Mouse (Mus musculus): Measurements from ENCODE around the gene Micu1. TPM values are rescaled to one million over a fixed set of nuclear protein-coding genes. Genes with fewer than 3 reads are reported as not detected.
A peak's percentile ranks its signal among the peaks of the same experiment; 100 is the strongest.
"Not testable (repeated sequence)": the region's sequence is repeated elsewhere in the genome, so short reads cannot be mapped to it uniquely, and the experiment has no call there.

Gene Micu1
- total RNA-seq, 1 experiment from 2014 or later, result 32.8 TPM

- peak; percentile 84 for ATAC-seq (replicated peaks; ENCODE audit: insufficient number of reproducible peaks, low FRiP score, low TSS enrichment, poor library complexity, severe bottlenecking)
These were observed 162.8 kb downstream of the Micu1 start for GRCm38 (mm10) chr10:59864884-59865726.

GRCm38 (mm10) chr10:59868266-59868665 lies 166.0 kb downstream of the Micu1 start:
- ATAC-seq (replicated peaks; ENCODE audit: insufficient number of reproducible peaks, low FRiP score, low TSS enrichment, poor library complexity, severe bottlenecking), result no peak

GRCm38 (mm10) chr10:59870038-59870437 lies 167.8 kb downstream of the Micu1 start:
- no peak for ATAC-seq (replicated peaks; ENCODE audit: insufficient number of reproducible peaks, low FRiP score, low TSS enrichment, poor library complexity, severe bottlenecking)

GRCm38 (mm10) chr10:59872651-59873050 lies 170.4 kb downstream of the Micu1 start:
- not testable (repeated sequence) for ATAC-seq (replicated peaks; ENCODE audit: insufficient number of reproducible peaks, low FRiP score, low TSS enrichment, poor library complexity, severe bottlenecking)

- no peak for ATAC-seq (replicated peaks; ENCODE audit: insufficient number of reproducible peaks, low FRiP score, low TSS enrichment, poor library complexity, severe bottlenecking)
These were observed 170.9 kb downstream of the Micu1 start for GRCm38 (mm10) chr10:59873206-59873605.

- no peak for ATAC-seq (replicated peaks; ENCODE audit: insufficient number of reproducible peaks, low FRiP score, low TSS enrichment, poor library complexity, severe bottlenecking)
These were observed 171.3 kb downstream of the Micu1 start for GRCm38 (mm10) chr10:59873613-59874012.

GRCm38 (mm10) chr10:59875396-59875795 lies 173.1 kb downstream of the Micu1 start:
- ATAC-seq (replicated peaks; ENCODE audit: insufficient number of reproducible peaks, low FRiP score, low TSS enrichment, poor library complexity, severe bottlenecking), result no peak

- not testable (repeated sequence) for ATAC-seq (replicated peaks; ENCODE audit: insufficient number of reproducible peaks, low FRiP score, low TSS enrichment, poor library complexity, severe bottlenecking)
These were observed 174.4 kb downstream of the Micu1 start for GRCm38 (mm10) chr10:59876698-59877097.

GRCm38 (mm10) chr10:59877421-59878117 lies 175.3 kb downstream of the Micu1 start:
- no peak for ATAC-seq (replicated peaks; ENCODE audit: insufficient number of reproducible peaks, low FRiP score, low TSS enrichment, poor library complexity, severe bottlenecking)

- ATAC-seq (replicated peaks; ENCODE audit: insufficient number of reproducible peaks, low FRiP score, low TSS enrichment, poor library complexity, severe bottlenecking), result no peak
These were observed 176.5 kb downstream of the Micu1 start for GRCm38 (mm10) chr10:59878823-59879222.

GRCm38 (mm10) chr10:59879255-59880028 lies 177.2 kb downstream of the Micu1 start, which contains the start of gene Dnajb12:
TSS of gene Dnajb12 (plus strand) at chr10:59879556.
- ATAC-seq (replicated peaks; ENCODE audit: insufficient number of reproducible peaks, low FRiP score, low TSS enrichment, poor library complexity, severe bottlenecking), result peak; percentile 81

GRCm38 (mm10) chr10:59880029-59880386 lies 177.7 kb downstream of the Micu1 start:
- ATAC-seq (replicated peaks; ENCODE audit: insufficient number of reproducible peaks, low FRiP score, low TSS enrichment, poor library complexity, severe bottlenecking), result peak; percentile 13; the same call in 1 of the 2 replicates

GRCm38 (mm10) chr10:59880837-59881236 lies 178.6 kb downstream of the Micu1 start:
- no peak for ATAC-seq (replicated peaks; ENCODE audit: insufficient number of reproducible peaks, low FRiP score, low TSS enrichment, poor library complexity, severe bottlenecking)

GRCm38 (mm10) chr10:59884327-59885173 lies 182.3 kb downstream of the Micu1 start:
- no peak for ATAC-seq (replicated peaks; ENCODE audit: insufficient number of reproducible peaks, low FRiP score, low TSS enrichment, poor library complexity, severe bottlenecking)

GRCm38 (mm10) chr10:59885174-59886080 lies 183.2 kb downstream of the Micu1 start:
- no peak for ATAC-seq (replicated peaks; ENCODE audit: insufficient number of reproducible peaks, low FRiP score, low TSS enrichment, poor library complexity, severe bottlenecking)

- ATAC-seq (replicated peaks; ENCODE audit: insufficient number of reproducible peaks, low FRiP score, low TSS enrichment, poor library complexity, severe bottlenecking), result no peak
These were observed 183.8 kb downstream of the Micu1 start for GRCm38 (mm10) chr10:59886081-59886466.

- ATAC-seq (replicated peaks; ENCODE audit: insufficient number of reproducible peaks, low FRiP score, low TSS enrichment, poor library complexity, severe bottlenecking), result peak; percentile 27; the same call in 1 of the 2 replicates
These were observed 185.2 kb downstream of the Micu1 start for GRCm38 (mm10) chr10:59887432-59887831.

Data from monocyte, adult 5-6 weeks (primary cell).